Mouse (Mus musculus) frontal cortex, postnatal 25 days (tissue): ENCODE data around the gene Dlx4.

Source experiments
- DNase-seq, 2 experiments: peaks; one replicate each; pipeline ENCODE4 v3.0.0; 2022; ENCODE audit warnings: low spot score in 2 of 2

The Dlx4 gene

GRCm38 (mm10) chr11:95102161-95102904 is 43.7 kb downstream of the Dlx4 start:
- DNase-seq, result no peak

- no peak for DNase-seq
Observed at GRCm38 (mm10) chr11:95101071-95101788, 44.8 kb downstream of the Dlx4 start.

- DNase-seq, result no peak
Observed at GRCm38 (mm10) chr11:95100393-95100792, 45.7 kb downstream of the Dlx4 start.

GRCm38 (mm10) chr11:95098346-95099095 is 47.5 kb downstream of the Dlx4 start:
- no peak for DNase-seq

GRCm38 (mm10) chr11:95097889-95098288 is 48.2 kb downstream of the Dlx4 start:
- DNase-seq, result no peak

DNA sequence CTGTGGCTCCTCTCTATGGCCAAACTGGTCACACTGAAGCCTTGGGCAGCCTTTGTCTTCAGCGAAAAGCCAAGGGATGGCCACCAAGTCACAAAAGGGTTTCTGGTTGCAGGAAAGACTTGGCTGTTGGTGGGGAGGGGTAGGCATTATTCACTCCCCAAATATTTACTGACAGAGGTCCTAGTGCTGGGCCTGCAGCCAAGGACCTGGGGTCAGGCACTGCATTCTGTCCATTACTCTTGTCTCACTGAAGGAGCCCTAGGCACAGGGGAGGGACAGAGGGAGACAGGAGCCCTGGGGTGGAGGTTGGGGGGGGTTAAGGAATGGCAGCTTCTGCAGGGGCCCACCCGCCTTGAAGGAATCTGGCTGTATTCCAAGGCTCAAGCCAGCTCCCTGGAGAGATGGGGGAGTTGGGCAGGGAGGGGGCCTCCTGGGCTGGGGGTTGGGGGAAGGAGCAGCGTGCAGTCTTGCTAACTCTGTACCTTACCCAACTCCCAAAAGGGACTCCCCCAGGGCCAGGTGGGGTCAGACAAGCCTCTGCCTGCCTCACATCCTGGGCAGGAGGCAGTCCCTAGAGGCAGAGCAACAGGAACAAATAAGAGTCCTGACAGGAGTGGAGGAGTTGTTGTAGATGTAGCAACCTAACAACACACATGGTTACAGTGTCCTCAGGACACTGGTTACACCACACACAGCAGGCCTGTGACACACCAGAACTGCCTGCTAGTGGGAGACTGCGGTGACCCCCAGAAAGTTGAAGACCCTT is 49.3 kb downstream of the Dlx4 start:
- no peak for DNase-seq

DNA sequence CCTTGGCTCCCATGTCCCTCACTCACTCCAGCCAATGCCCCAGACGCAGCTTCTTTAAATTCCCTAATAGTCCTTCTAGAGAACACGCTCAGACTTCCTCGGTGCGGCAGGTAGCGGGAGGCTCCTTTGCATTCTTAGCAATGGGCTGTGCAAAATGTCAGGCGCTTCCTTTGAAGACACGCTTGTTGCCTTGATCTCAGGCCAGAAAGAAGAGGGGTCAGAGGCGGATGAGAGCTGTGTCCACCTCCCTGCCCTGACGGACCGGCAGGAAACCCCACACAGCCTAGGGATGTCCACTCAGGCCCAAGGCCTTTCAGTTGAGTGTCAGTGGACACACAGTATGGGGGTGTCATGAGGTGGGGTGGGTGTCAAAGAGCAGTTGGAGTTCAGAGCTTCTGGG is 50.5 kb downstream of the Dlx4 start:
- no peak for DNase-seq

DNA sequence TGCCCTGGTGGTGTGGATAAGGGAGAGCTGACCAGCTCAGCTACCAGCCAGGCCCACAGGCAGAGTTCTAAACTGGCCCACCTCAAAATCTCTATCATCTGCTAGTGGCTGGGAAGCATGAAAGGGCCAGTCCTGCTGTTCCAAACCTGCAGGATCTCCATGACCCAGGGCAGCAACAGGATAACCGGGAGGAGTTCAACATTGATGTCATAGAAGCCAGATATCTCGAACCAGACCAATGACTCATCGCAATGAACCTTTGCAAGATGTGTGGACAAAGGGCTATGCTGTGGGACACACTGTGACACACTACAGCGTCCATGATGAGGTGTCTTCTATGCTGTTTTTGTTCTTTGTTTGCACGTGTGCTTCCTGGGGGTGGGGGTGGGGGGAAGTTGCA is 53.0 kb downstream of the Dlx4 start:
- DNase-seq, result no peak
